ENCODE assay signal across 8 mouse cellular contexts in the genomic region with DNA sequence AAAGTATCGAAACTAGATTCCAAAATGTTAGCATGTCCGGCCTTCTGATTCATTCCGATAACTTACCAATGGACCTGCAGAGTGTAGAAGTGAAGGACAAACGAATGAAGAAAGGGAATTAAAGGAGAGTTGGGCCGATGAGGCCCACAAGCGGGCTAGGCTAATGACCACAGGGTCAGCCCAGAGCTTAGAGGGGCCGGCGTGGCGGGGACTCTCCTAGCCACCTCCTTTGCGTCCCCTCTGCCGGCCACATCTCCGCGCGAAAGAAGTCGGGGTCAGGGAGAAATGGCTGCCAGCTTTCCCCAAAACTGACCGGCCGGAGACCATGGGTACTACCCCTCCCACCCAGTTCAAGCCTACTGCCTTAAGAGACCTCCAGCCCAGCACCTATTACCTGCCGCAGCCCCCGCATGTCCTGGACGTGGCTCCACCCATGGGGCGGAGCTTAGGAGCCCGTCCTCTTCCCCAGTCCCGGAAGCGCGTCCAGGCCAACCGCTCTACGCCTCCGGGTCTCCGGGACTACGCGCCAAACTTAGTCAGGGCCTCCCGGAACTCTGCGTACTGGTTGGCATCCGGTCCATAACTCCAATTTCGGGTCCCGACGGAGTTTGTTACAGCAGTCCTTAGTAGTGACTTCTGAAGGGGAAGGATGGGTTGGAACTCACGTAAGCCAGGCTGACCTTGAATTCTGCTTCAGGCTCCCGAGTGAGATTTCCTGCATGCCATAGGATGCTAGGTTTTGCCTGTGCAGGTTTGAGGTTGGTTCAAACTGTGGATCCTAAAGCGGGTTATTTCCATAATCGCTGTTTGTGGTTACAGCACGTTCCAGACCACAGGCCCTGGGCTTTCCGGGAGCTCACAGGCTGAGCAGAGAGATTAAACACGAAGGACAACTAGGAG. TPM values are rescaled to one million over a fixed set of nuclear protein-coding genes. Genes with fewer than 3 reads are reported as not detected.
DNase-seq lines count a peak whose midpoint lies in the region; ATAC-seq and TF ChIP-seq lines count a peak whose summit lies in the region.

Gene Rabepk (minus strand): TSS at position 556 of the 900 bp plus-strand sequence.

- peaks cover under 1% of the 10 kb centered on the region for H3K9me3 ChIP-seq in G1E (replicated peaks)
- no peaks in the 10 kb centered on the region for H3K9me3 ChIP-seq in forebrain, embryonic 14.5 days (replicated peaks; ENCODE audit: control insufficient read depth, low read length)
- H3K9me3 ChIP-seq in neural tube, embryonic 15.5 days (replicated peaks), result no peaks in the 10 kb centered on the region

- intact Hi-C loops in heart, postnatal 10 days (cut with DNase I), result no loop called here

- H3K9ac ChIP-seq in forebrain, embryonic 14.5 days (ENCODE audit: low read length), result peak within 1 kb of the TSS; percentile 74
- H3K9ac ChIP-seq in neural tube, embryonic 15.5 days (replicated peaks), result peak within 1 kb of the TSS; percentile 52

- ATAC-seq in G1E (ENCODE audit: extremely low read depth, insufficient number of reproducible peaks, low FRiP score, poor library complexity, severe bottlenecking), result peak; percentile 75
- ATAC-seq in forebrain, embryonic 14.5 days, result peak; percentile 67
- peak; percentile 51 for ATAC-seq in neural tube, embryonic 15.5 days (ENCODE audit: low FRiP score)

- no peak within 1 kb of the TSS for H3K27ac ChIP-seq in forebrain, embryonic 14.5 days (ENCODE audit: low read depth, low read length)
- peak within 1 kb of the TSS; percentile 67 for H3K27ac ChIP-seq in neural tube, embryonic 15.5 days (replicated peaks)

- no peaks in the 10 kb centered on the region for H3K27me3 ChIP-seq in G1E (ENCODE audit: insufficient read depth, low read length)
- no peaks in the 10 kb centered on the region for H3K27me3 ChIP-seq in forebrain, embryonic 14.5 days (replicated peaks; ENCODE audit: control insufficient read depth, insufficient read depth, low read length)
- H3K27me3 ChIP-seq in neural tube, embryonic 15.5 days (replicated peaks), result no peaks in the 10 kb centered on the region

- H3K36me3 ChIP-seq in G1E (replicated peaks), result peaks cover 43% of the 10 kb centered on the region
- peaks cover 9% of the 10 kb centered on the region; the same call in 1 of the 2 replicates for H3K36me3 ChIP-seq in forebrain, embryonic 14.5 days (ENCODE audit: control insufficient read depth, insufficient read depth, low read length)
- peaks cover 11% of the 10 kb centered on the region; the same call in 1 of the 2 replicates for H3K36me3 ChIP-seq in neural tube, embryonic 15.5 days

- WGBS in forebrain, embryonic 14.5 days, result 5% methylated on average over 44 of the region's 44 CpGs
- under 1% methylated on average over 44 of the region's 44 CpGs for WGBS in large intestine, adult 2 months
- WGBS in lung, adult 2 months, result 2% methylated on average over 44 of the region's 44 CpGs
- WGBS in neural tube, embryonic 15.5 days, result 5% methylated on average over 44 of the region's 44 CpGs

- H3K4me1 ChIP-seq in G1E (ENCODE audit: insufficient read depth, low read depth, low read length), result peaks cover 38% of the 10 kb centered on the region
- peaks cover 8% of the 10 kb centered on the region; the same call in 1 of the 2 replicates for H3K4me1 ChIP-seq in forebrain, embryonic 14.5 days (ENCODE audit: control insufficient read depth, insufficient read depth, low read length)
- H3K4me1 ChIP-seq in lung, adult 2 months (ENCODE audit: control insufficient read depth, insufficient read depth, low read length), result peaks cover 6% of the 10 kb centered on the region; the same call in 1 of the 2 replicates
- H3K4me1 ChIP-seq in neural tube, embryonic 15.5 days, result peaks cover 31% of the 10 kb centered on the region

- DNase-seq in G1E (ENCODE audit: low spot score), result peak; percentile 81
- peak; percentile 78 for DNase-seq in cerebellum, adult 11 months
- peak; percentile 84 for DNase-seq in forebrain, embryonic 14.5 days (ENCODE audit: low spot score)
- peak; percentile 87 to 89 for DNase-seq in heart, postnatal 10 days
- peak; percentile 85 for DNase-seq in large intestine, adult 2 months (ENCODE audit: low read depth, low spot score)
- DNase-seq in lung, adult 2 months, result peak; percentile 80
- peak; percentile 92 for DNase-seq in testis, postnatal 10 days (ENCODE audit: low spot score)

- H3K4me2 ChIP-seq in forebrain, embryonic 14.5 days (ENCODE audit: low read length), result peak within 1 kb of the TSS; percentile 84
- peak within 1 kb of the TSS; percentile 72 for H3K4me2 ChIP-seq in neural tube, embryonic 15.5 days

- peak; percentile 86; the same call in 1 of the 2 replicates for TF ChIP-seq POLR2A in lung, adult 2 months (IDR thresholded peaks at IDR 0.05; ENCODE audit: borderline replicate concordance, extremely low read depth, low read depth, low read length)

- no peak for TF ChIP-seq CTCF in G1E (IDR thresholded peaks at IDR 0.05; ENCODE audit: low read depth, low read length)
- TF ChIP-seq CTCF in lung, adult 2 months (IDR thresholded peaks at IDR 0.05; ENCODE audit: insufficient read depth, low read length), result no peak

- H3K4me3 ChIP-seq in G1E (ENCODE audit: low read depth, low read length), result peak within 1 kb of the TSS; percentile 87
- H3K4me3 ChIP-seq in forebrain, embryonic 14.5 days (ENCODE audit: low read depth, low read length), result peak within 1 kb of the TSS; percentile 50
- peak within 1 kb of the TSS; percentile 82 for H3K4me3 ChIP-seq in lung, adult 2 months (replicated peaks; ENCODE audit: extremely low read depth, low read depth, low read length)
- H3K4me3 ChIP-seq in neural tube, embryonic 15.5 days (replicated peaks), result peak within 1 kb of the TSS; percentile 62

RNA-seq across cellular contexts. Expression of gene Rabepk, which starts in this region (rescaled TPM):
- 16.0 and 21.1 TPM in 2 replicates for total RNA-seq in G1E (2014; fragmentation: Nextera tagmentation)
- 31.8 and 36.9 TPM in 2 replicates for total RNA-seq in G1E (2017)
- 9.1 and 11.6 TPM in 2 replicates for polyA plus RNA-seq in G1E (2012)
- 26.9 and 29.3 TPM in 2 replicates for polyA plus RNA-seq in forebrain, embryonic 14.5 days (2014; fragmentation: Nextera tagmentation; extraction: Ambion mirVana)
- total RNA-seq in heart, postnatal 10 days (2021), result 10 to 100 TPM; 13.0 to 16.7 TPM
- 28.5 and 30.1 TPM in 2 replicates for polyA plus RNA-seq in large intestine, adult 2 months (2012; rRNA removed)
- 18.8 and 24.4 TPM in 2 replicates for polyA plus RNA-seq in lung, adult 2 months (2012; rRNA removed)
- polyA plus RNA-seq in neural tube, embryonic 15.5 days (2015; fragmentation: Nextera tagmentation; extraction: Ambion mirVana), result 23.2 and 31.7 TPM in 2 replicates
